Mouse (Mus musculus) layer of hippocampus, adult 18-20 months (tissue): ENCODE results near the gene R3hcc1l. TPM values are rescaled to one million over a fixed set of nuclear protein-coding genes. Genes with fewer than 3 reads are reported as not detected.

Source experiments
- total RNA-seq, 2 experiments: library from RNA; stranded (reverse); gene quantifications; 2 replicates each; pipeline ENCODE4 v1.2.3; 2021

The R3hcc1l gene
- total RNA-seq, 2 experiments from 2014 or later, result 26.4 to 29.5 TPM

Other genes with a start within 250 kb of the R3hcc1l start
- 100 to 1,000 TPM in 1 of 2 experiments, 10 to 100 TPM in 1; 90.4 to 104 TPM for gene Crtac1, start 87.0 kb upstream of the R3hcc1l start, total RNA-seq
- gene Loxl4, start 94.1 kb downstream of the R3hcc1l start, total RNA-seq, result under 1 TPM; 0.13 to 0.17 TPM
- gene Pyroxd2, start 234.0 kb downstream of the R3hcc1l start, total RNA-seq, result 1 to 10 TPM; 2.5 to 3.5 TPM